Mouse (Mus musculus): ENCODE results near the gene Gm11567.
"Not testable (repeated sequence)": the region's sequence is repeated elsewhere in the genome, so short reads cannot be mapped to it uniquely, and the experiment has no call there.

DNA sequence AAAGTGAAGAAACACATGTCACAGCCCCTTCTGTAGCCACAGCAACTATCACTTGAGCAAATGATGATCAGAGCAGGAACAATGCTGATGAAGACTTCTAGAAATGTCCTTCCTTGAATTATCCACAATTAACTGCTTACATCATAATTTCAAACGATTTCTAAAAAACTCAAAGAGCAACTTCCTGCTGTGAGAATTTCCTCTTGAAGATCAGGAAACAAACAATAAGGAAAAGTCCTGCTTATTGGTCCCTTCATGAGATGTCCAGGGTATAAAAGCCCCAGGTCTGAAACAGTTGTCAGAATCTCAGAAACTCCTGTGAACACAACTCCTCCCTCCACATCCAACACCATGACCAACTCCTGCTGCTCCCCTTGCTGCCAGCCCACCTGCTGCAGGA, at the start of gene Gm11567:
- not testable (repeated sequence) for TF ChIP-seq POLR2A, CTCF (IDR thresholded peaks at IDR 0.05; ENCODE audit: extremely low read depth, insufficient read depth, low read length)
